Mouse (Mus musculus) myocyte (in vitro differentiated cells): ENCODE data around the gene Stk16.

Experiments
- CEBPB ChIP-seq: IDR thresholded peaks from 2 replicates; pipeline ENCODE4 v1.6.1; 2011; ENCODE audit warnings: mild to moderate bottlenecking, moderate library complexity; ENCODE audit not compliant: poor library complexity, insufficient read depth, severe bottlenecking
- E2F4 ChIP-seq: IDR thresholded peaks from one replicate; pipeline ENCODE4 v1.6.1; 2011; ENCODE audit warnings: mild to moderate bottlenecking, control low read depth, moderate library complexity; ENCODE audit not compliant: insufficient read depth
- MAX ChIP-seq: IDR thresholded peaks from one replicate; pipeline ENCODE4 v1.6.1; 2011; ENCODE audit warnings: low read depth, mild to moderate bottlenecking, control low read depth
- MYOG ChIP-seq, 3 experiments: IDR thresholded peaks; one replicate each; pipeline ENCODE4 v1.6.1; 2011; ENCODE audit warnings: control low read depth in 2 of 3, low read depth in 2 of 3, mild to moderate bottlenecking in 2 of 3; ENCODE audit not compliant: insufficient read length in 2 of 3, control insufficient read depth in 1 of 3, insufficient read depth in 1 of 3
- POLR2A ChIP-seq: IDR thresholded peaks from one replicate; pipeline ENCODE4 v1.6.1; 2011; ENCODE audit warnings: low read depth, mild to moderate bottlenecking, control low read depth, moderate library complexity; ENCODE audit not compliant: insufficient read length
- REST ChIP-seq: IDR thresholded peaks from one replicate; pipeline ENCODE4 v1.6.1; 2011; ENCODE audit warnings: mild to moderate bottlenecking, control low read depth, moderate library complexity; ENCODE audit not compliant: insufficient read depth, insufficient read length

DNA sequence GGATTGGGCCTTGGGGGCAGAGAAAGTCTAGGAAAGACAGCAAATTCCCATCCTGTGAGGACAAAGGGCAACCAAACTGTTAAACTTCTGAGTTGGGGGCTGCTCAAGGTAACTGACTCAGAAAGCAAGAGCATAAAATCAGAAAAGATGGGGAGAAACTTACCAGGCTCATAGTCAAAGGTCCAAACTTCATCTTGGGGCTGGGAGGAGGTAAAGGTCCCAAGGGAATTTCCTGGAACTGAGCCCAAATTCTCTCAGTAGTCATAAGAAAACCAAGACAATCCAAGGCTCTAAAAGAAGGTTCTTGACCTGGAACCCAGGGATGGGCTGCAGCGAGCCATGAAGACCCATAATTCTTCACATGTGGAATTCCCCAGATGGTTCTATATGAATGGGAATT, 9.4 kb upstream of the Stk16 start:
- TF ChIP-seq MAX (no peak), POLR2A (no peak), E2F4 (no peak), CEBPB (no peak), MYOG (IDR thresholded peaks at IDR 0.05; ENCODE audit: control insufficient read depth in 1 of 3, insufficient read depth in 1 of 3, insufficient read length in 2 of 3, low read depth in 2 of 3) (no peak), REST (no peak)
